11 mouse cellular contexts compared by ENCODE assay signal in genomic region chr17:28287578-28287977, GRCm38 (mm10). TPM values are rescaled to one million over a fixed set of nuclear protein-coding genes. Genes with fewer than 3 reads are reported as not detected.
A peak's percentile ranks its signal among the peaks of the same experiment; 100 is the strongest.
DNase-seq lines count a peak whose midpoint lies in the region; ATAC-seq lines count a peak whose summit lies in the region.
"Had no signal": no experiment of that assay in that cellular context is flagged by ENCODE, and none has a peak within 500 bp of the region (broad histone marks: within the 10 kb centered on the region; RNA-seq: fewer than 3 reads in every experiment).

No protein-coding gene starts in this region.

- H3K9me3 ChIP-seq in hindbrain, embryonic 13.5 days = no peaks in the 10 kb centered on the region
- H3K9me3 ChIP-seq in hindbrain, embryonic 16.5 days (ENCODE audit: control insufficient read depth, low read length) = no peaks in the 10 kb centered on the region
- H3K9me3 ChIP-seq in limb, embryonic 10.5 days (replicated peaks) = no peaks in the 10 kb centered on the region

- H3K4me1 ChIP-seq in hindbrain, embryonic 13.5 days (replicated peaks) = peaks cover 29% of the 10 kb centered on the region
- peaks cover 6% of the 10 kb centered on the region; the same call in 1 of the 2 replicates for H3K4me1 ChIP-seq in hindbrain, embryonic 16.5 days (ENCODE audit: control insufficient read depth, insufficient read depth, low read depth, low read length)
- peaks cover 42% of the 10 kb centered on the region for H3K4me1 ChIP-seq in limb, embryonic 10.5 days

- no peak for ATAC-seq in hindbrain, embryonic 13.5 days (ENCODE audit: low FRiP score)
- ATAC-seq in hindbrain, embryonic 16.5 days = no peak
- ATAC-seq in hematopoietic stem cell, adult 5-6 weeks (replicated peaks in 1 of 2; ENCODE audit: insufficient read depth in 1 of 2, low FRiP score in 2 of 2, low TSS enrichment in 1 of 2, low read depth in 1 of 2, poor library complexity in 2 of 2, severe bottlenecking in 2 of 2) = peak; percentile 51 to 66

- peak overlapping the region; percentile 40; the same call in 1 of the 2 replicates for H3K27ac ChIP-seq in hindbrain, embryonic 13.5 days
- H3K27ac ChIP-seq in hindbrain, embryonic 16.5 days (ENCODE audit: low read depth, low read length) = no peak overlapping the region
- H3K27ac ChIP-seq in limb, embryonic 10.5 days = peak overlapping the region; percentile 14; the same call in 1 of the 2 replicates

- peak; percentile 94 for DNase-seq in 416B (ENCODE audit: low read depth)
- DNase-seq in limb, embryonic 10.5 days (ENCODE audit: low spot score) = no peak
- no peak for DNase-seq in urinary bladder, postnatal 36 days (ENCODE audit: low spot score in 2 of 2)
- DNase-seq in adrenal gland, adult 2 months = no peak
- no peak for DNase-seq in layer of hippocampus, adult 8-10 months (ENCODE audit: low spot score in 2 of 2)
- DNase-seq: gastrocnemius, postnatal 10 days had no signal

- no peaks in the 10 kb centered on the region for H3K27me3 ChIP-seq in hindbrain, embryonic 13.5 days
- no peaks in the 10 kb centered on the region for H3K27me3 ChIP-seq in hindbrain, embryonic 16.5 days (replicated peaks; ENCODE audit: control insufficient read depth, insufficient read depth, low read length)
- no peaks in the 10 kb centered on the region for H3K27me3 ChIP-seq in limb, embryonic 10.5 days (ENCODE audit: low read depth, poor library complexity, severe bottlenecking)

- no peaks in the 10 kb centered on the region for H3K36me3 ChIP-seq in hindbrain, embryonic 13.5 days
- H3K36me3 ChIP-seq in hindbrain, embryonic 16.5 days (ENCODE audit: control insufficient read depth, insufficient read depth, low read length) = no peaks in the 10 kb centered on the region
- H3K36me3 ChIP-seq in limb, embryonic 10.5 days = peaks cover 18% of the 10 kb centered on the region

- H3K9ac ChIP-seq in hindbrain, embryonic 13.5 days = no peak overlapping the region
- H3K9ac ChIP-seq in hindbrain, embryonic 16.5 days (ENCODE audit: low read depth, low read length) = no peak overlapping the region

- H3K4me2 ChIP-seq in hindbrain, embryonic 13.5 days = no peak overlapping the region
- H3K4me2 ChIP-seq in hindbrain, embryonic 16.5 days (ENCODE audit: low read length) = no peak overlapping the region

- WGBS in hindbrain, embryonic 13.5 days = 70% methylated on average over 8 of the region's 8 CpGs
- WGBS in hindbrain, embryonic 16.5 days = 63% methylated on average over 8 of the region's 8 CpGs
- 83% methylated on average over 8 of the region's 8 CpGs for WGBS in limb, embryonic 10.5 days

- no peak overlapping the region for H3K4me3 ChIP-seq in hindbrain, embryonic 13.5 days
- no peak overlapping the region for H3K4me3 ChIP-seq in hindbrain, embryonic 16.5 days (ENCODE audit: low read length)
- H3K4me3 ChIP-seq in limb, embryonic 10.5 days = no peak overlapping the region
- H3K4me3 ChIP-seq: hindbrain, embryonic 10.5 days; myocyte had no signal

RNA-seq across cellular contexts. Expression of gene Fance, which starts 25.7 kb away (rescaled TPM):
- 21.9 and 24.2 TPM in 2 replicates for polyA plus RNA-seq in hindbrain, embryonic 13.5 days (2015; fragmentation: Nextera tagmentation; extraction: Ambion mirVana)
- polyA plus RNA-seq in hindbrain, embryonic 16.5 days (2015; fragmentation: Nextera tagmentation; extraction: Ambion mirVana) = 25.0 and 25.7 TPM in 2 replicates
- 7.5 and 19.6 TPM in 2 replicates for total RNA-seq in hematopoietic stem cell, adult 5-6 weeks (2017)
- 32.9 and 35.5 TPM in 2 replicates for polyA plus RNA-seq in limb, embryonic 10.5 days (2016; fragmentation: Nextera tagmentation; extraction: Ambion mirVana)
- total RNA-seq in adrenal gland, adult 2 months (2021) = 10 to 100 TPM; 19.5 to 22.5 TPM
- 27.8 and 31.5 TPM in 2 replicates for polyA plus RNA-seq in adrenal gland, adult 2 months (2012; rRNA removed)
- 10 to 100 TPM; 31.8 to 42.1 (median 34.9) TPM for total RNA-seq in layer of hippocampus, adult 8-10 months (2022)

RNA-seq across cellular contexts. Expression of gene Rpl10a, which starts 40.7 kb away (rescaled TPM):
- 336 and 366 TPM in 2 replicates for polyA plus RNA-seq in hindbrain, embryonic 13.5 days (2015; fragmentation: Nextera tagmentation; extraction: Ambion mirVana)
- polyA plus RNA-seq in hindbrain, embryonic 16.5 days (2015; fragmentation: Nextera tagmentation; extraction: Ambion mirVana) = 287 and 323 TPM in 2 replicates
- total RNA-seq in hematopoietic stem cell, adult 5-6 weeks (2017) = 828 and 1,143 TPM in 2 replicates
- polyA plus RNA-seq in limb, embryonic 10.5 days (2016; fragmentation: Nextera tagmentation; extraction: Ambion mirVana) = 502 and 576 TPM in 2 replicates
- total RNA-seq in adrenal gland, adult 2 months (2021) = 100 to 1,000 TPM; 826 to 935 TPM
- 2,217 and 2,897 TPM in 2 replicates for polyA plus RNA-seq in adrenal gland, adult 2 months (2012; rRNA removed)
- total RNA-seq in layer of hippocampus, adult 8-10 months (2022) = 100 to 1,000 TPM; 309 to 406 (median 361) TPM

RNA-seq across cellular contexts. Expression of gene Ppard, which starts 55.1 kb away (rescaled TPM):
- polyA plus RNA-seq in hindbrain, embryonic 13.5 days (2015; fragmentation: Nextera tagmentation; extraction: Ambion mirVana) = 1.5 and 2.1 TPM in 2 replicates
- polyA plus RNA-seq in hindbrain, embryonic 16.5 days (2015; fragmentation: Nextera tagmentation; extraction: Ambion mirVana) = 1.1 TPM in 2 replicates
- 2.2 and 3.8 TPM in 2 replicates for total RNA-seq in hematopoietic stem cell, adult 5-6 weeks (2017)
- 1.9 and 2.3 TPM in 2 replicates for polyA plus RNA-seq in limb, embryonic 10.5 days (2016; fragmentation: Nextera tagmentation; extraction: Ambion mirVana)
- total RNA-seq in adrenal gland, adult 2 months (2021) = 10 to 100 TPM; 39.3 to 60.3 TPM
- polyA plus RNA-seq in adrenal gland, adult 2 months (2012; rRNA removed) = 58.0 and 65.5 TPM in 2 replicates
- 10 to 100 TPM; 24.5 to 27.5 (median 26.7) TPM for total RNA-seq in layer of hippocampus, adult 8-10 months (2022)

Comparison
In these comparisons a context has a peak if more than half of its experiments do, and no peak if none do; other contexts are left out.
1. ATAC-seq: peak in hematopoietic stem cell, adult 5-6 weeks (2 of 2); none in hindbrain, embryonic 13.5 days (single experiment) and hindbrain, embryonic 16.5 days (single experiment).
2. RNA of gene Ppard, which starts 55.1 kb away (polyA plus RNA-seq): 58.0 to 65.5 TPM in adrenal gland, adult 2 months; 1.5 to 2.1 TPM in hindbrain, embryonic 13.5 days, 1.9 to 2.3 TPM in limb, embryonic 10.5 days and 1.1 TPM in hindbrain, embryonic 16.5 days; every median in the first group is over 10 times any median in the second.